Mouse (Mus musculus): Measurements from ENCODE around the gene Dcun1d3. TPM values are rescaled to one million over a fixed set of nuclear protein-coding genes. Genes with fewer than 3 reads are reported as not detected.

The Dcun1d3 gene
- polyA plus RNA-seq, 1 experiment: 3.1 TPM

DNA sequence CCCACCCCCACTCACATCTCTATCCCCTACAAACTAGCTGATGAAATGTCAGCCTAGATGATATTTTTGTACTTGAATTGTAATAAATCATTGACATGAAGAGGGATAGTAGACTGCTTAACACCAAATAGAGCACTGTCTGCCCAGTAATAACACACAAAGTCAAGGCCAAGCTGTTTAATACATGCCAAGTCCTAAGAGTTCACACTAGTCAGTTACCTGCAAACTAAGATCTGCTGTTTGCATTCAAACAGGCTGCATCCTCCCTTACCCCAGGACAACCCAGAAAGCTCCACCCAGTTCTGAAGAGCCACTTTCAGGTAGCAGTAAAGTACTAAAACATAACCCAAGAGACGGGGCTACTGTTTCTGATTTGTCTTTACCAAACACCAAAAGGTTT, 3.9 kb downstream of the Dcun1d3 start:
- no peak for TF ChIP-seq GATA1 (IDR thresholded peaks at IDR 0.05; ENCODE audit: low read length)

DNA sequence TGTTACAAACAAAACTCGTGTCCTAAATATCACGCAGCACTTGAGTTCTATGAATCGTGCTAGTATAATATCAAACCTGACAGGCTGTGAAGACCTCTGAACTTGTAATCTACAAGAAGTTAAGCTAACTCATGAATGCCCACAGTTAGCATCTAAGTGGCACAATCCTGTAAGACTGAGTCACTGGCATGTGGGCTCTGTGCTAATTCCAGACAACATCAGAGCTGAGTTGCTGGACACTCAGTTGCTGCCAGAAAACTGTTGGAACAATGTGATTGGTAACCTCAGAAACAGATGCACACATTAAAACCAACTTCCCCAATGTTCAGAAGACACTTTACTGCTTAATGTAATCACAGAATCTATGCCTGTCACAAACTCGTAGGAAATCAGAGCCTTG, 8.2 kb downstream of the Dcun1d3 start:
- no peak for TF ChIP-seq GATA1 (IDR thresholded peaks at IDR 0.05; ENCODE audit: low read length)

DNA sequence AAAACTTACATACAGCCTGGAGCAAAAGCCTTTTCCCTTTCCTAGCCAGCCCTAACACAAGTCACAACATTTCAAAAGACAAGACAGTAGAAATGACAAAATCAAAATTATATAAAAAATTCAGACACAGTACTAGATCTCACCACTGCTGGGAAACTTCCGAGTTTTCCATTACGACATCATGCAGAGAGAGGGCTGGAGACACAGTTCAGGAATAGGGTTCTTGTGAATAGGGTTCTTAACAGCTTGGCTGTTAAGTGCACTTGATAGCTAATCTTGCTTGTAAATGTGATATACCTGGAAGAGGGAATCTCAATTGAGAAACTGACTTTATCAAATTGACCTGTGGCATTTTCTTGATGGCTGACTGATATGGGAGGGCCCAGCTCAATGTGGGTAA, 14.9 kb downstream of the Dcun1d3 start:
- TF ChIP-seq GATA1 (IDR thresholded peaks at IDR 0.05; ENCODE audit: low read length): no peak

DNA sequence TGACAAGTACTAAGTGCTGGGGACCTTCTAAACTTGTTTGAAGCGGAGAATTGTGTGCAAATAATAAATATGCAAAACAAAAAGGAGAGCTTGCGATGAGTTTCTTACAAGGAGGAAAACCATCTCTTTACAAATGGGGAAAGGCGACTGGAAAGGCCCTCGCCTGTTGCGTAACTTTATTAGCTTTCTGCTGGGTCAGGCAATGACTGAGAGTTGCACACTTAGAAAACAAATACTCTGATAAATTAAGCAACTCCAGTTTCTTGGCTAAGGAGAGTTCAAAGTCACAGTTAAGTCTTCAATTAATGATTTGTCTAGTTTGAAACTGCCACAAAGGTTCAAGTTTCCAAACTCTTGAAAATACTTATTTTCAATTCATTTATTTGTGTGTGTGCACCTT, 15.8 kb downstream of the Dcun1d3 start:
- TF ChIP-seq GATA1 (IDR thresholded peaks at IDR 0.05; ENCODE audit: low read length): no peak

DNA sequence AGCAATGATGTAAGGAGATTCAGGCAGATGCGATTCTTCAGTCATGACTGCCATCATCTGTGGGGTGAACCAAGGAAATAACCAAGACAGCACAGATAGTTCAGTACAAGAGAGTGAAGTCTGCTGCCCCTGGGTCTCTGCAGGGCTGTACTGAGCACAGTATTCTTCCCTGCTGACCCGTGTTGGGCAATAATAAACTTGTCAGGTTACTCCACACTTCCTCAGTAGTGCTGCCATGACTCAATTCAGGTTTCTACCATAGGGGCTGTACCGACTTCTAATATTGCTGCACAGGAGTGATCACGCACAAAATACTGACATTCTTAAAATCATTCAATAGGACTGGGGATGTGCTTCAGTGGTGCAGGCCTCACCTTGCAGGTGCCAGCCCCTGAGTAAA, 16.9 kb downstream of the Dcun1d3 start:
- no peak for TF ChIP-seq GATA1 (IDR thresholded peaks at IDR 0.05; ENCODE audit: low read length)

DNA sequence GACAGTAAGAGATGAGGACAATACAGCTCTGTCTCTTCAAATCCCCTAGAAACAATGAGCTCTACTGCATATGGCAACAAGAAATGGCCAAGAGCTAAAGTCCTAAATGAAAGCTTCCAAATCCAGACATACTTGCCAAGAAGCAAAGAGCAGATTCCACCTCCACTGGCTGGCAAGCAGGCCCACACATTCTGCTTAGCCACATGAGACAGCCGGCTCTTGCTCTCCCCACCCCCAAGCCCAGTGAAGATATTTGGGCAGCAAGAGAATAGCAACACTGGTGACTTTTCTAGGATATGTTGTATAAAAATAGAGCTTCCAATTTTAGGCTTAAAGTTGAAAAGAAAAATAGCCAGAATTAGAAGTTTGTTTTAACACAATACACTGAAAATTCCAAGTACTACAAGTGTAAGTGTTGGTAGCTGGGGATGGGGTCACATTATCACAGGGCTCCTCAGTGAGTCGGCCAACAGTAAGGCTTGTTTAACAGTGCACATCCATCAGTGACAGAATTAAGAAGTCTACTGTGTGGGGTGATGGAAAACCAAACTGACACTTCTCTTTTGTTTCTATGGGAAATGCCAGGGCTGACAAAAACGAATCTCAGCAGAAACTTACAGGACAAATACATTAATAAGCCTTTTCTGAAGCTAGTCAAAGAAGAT, 20.2 kb downstream of the Dcun1d3 start:
- no peak for TF ChIP-seq GATA1 (IDR thresholded peaks at IDR 0.05; ENCODE audit: low read length)

DNA sequence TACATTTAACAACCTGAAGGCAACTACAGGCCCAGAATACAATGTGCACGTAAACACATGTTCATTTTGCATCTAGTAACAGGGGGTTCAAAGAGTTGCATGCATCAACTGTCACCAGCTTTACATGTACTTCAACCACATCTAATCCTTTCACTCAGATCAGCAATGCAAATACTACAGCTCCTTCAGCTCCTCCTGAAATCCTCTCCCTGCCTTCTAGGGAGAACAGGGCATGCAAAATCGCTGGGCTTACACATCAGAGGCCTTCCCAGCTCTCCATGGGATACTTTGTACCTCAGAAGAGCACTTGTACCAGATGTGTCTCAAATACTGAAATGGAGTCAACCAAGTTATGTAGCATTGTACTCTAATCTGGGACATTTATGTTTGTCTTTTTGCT, 23.0 kb downstream of the Dcun1d3 start:
- TF ChIP-seq GATA1 (IDR thresholded peaks at IDR 0.05; ENCODE audit: low read length): no peak

DNA sequence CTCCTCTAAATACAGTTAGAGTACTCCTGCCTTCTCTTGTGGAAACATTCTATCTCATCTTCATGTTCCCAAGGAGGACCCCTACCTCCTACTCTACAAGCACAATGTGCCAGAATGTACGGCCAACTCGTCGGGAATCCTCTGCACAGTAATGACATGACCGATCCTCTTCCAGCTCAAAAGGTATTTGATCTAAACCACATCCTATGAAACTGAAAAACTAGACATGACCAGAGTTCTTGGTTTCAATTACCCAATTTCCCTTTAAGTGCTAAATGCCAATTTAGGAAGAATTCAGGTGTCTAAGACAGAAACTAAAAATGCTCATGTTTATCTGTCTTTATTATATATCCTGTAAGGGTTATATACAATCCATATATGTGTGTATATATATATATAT, 23.9 kb downstream of the Dcun1d3 start:
- TF ChIP-seq GATA1 (IDR thresholded peaks at IDR 0.05; ENCODE audit: low read length): no peak

DNA sequence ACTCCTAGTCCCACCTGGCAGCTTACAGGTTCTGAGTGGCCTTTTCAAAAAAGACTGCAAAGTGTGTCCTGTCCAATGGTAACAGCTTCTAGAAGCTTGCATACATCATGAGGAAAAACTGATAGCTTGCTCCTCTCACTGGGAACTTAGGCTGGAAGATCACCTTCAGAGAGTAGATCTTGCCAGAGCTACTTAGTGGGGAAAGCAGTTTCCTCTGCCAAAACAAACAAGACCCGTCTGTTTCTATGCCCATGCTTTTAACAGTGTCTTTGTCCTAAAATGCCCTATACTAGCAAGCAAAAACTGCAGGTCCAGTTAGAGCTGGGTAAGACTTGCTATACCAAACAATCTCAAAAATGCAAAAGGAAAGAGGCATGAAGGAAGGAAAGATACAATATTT, 30.0 kb downstream of the Dcun1d3 start:
- no peak for TF ChIP-seq GATA1 (IDR thresholded peaks at IDR 0.05; ENCODE audit: low read length)

DNA sequence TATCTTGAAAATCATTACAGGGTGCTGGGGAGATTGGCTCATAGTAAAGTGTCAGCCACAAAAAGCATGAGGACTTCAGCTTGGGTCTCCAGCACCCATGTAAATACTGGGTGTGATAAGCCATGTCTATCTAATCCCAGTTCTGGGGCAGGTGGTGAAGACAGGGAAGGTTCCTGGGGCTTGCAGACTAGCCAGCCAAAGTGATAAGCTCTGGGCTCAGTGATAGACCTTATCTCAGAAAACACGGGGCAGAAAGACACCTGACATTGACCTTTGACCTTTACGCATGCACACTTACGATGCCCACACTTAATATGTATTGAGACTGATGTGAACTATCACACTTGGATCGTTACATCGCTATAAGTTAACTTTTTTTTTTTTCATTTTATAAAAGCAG, 31.6 kb downstream of the Dcun1d3 start:
- TF ChIP-seq GATA1 (IDR thresholded peaks at IDR 0.05; ENCODE audit: low read length): peak; percentile 34

DNA sequence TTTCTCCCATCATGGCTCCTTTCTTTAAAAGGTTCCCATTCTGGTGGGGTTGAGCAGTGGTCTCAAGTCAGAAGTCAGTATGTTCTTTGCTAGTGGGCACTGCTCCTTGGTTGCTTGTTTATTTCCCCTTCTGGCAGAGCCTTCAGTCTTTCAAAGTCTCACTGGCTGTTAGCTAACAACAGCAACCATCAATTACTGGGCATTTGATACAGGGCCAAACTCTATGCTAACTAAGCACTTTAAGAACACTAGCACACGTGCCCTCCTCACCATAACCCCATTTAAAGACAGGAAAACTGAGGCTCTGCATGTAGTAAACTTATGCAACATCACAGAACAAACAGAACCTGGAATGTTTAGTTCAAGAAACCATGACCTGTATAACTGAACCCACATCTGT, 33.9 kb downstream of the Dcun1d3 start:
- no peak for TF ChIP-seq GATA1 (IDR thresholded peaks at IDR 0.05; ENCODE audit: low read length)

DNA sequence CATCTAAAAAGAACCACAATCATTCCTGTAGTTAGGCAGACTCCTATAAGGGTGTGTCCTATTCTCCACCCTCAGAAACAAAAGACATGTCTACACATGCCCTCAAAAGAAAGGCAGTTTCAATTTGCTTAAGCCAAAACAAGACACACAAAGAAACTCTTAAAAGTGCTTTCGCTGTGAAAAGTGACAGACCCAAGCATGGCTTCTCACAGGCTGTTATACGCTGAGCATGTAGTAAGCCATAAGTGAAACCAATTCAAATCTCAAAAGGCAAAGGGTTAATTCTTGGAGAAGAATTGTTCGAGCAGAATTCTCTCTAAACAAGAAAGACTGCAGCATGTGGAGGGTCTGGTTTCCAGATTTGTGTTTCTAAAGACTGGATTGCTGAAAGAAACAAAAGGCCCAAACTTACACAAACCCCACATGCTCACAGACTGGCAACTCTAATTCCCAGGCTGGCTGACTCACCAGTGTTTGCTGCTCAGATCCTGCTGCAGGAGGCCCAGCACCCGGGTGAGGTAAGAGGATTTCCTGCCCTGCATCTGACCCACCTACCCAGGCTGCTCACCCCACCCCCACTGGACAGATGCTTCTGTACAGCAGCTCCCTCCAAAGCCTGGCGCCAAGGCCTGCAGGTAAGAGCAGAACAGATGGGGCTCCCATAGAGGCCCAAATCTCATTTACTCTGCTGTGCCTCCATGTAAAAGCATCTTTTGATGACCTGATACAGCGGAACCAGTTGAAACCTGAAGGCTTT, 34.6 kb downstream of the Dcun1d3 start:
- TF ChIP-seq GATA1 (IDR thresholded peaks at IDR 0.05; ENCODE audit: low read length): no peak

DNA sequence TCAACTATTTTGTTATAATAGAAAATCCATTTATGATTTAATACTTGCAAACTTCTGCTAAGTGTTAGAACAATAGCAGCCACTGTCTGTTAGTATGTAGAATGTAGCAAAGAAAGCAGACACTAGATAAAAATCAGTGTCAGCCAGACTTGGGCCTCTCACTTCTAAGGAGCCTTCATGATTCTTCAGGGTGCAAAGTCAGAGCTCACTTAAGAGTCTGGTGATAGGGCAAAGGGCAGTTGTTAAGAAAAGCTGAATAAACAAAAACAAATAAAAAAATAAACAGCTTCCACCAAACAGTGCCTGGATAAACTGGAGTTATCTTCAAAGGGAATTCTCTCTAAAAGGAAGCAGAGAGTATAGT, 35.1 kb downstream of the Dcun1d3 start:
- no peak for TF ChIP-seq GATA1 (IDR thresholded peaks at IDR 0.05; ENCODE audit: low read length)

DNA sequence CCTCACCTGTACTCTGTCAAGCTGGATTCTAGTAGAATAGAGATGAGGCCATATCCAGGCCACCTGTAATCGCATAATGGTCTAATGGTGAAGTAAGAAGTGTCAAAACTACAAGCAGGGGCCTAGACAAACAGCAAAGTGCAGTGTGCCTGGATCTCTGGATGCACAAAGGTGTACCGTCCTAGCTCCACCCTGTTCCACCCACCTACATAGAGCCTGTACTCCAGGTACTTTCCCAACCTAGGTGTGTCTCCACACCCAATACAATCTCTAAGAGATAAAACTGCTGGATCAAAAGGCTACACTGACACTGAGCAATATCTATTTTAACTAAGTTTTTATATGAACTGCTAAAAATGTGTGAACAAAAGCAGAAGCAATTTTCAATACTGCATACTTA, 35.5 kb downstream of the Dcun1d3 start:
- no peak for TF ChIP-seq GATA1 (IDR thresholded peaks at IDR 0.05; ENCODE audit: low read length)

DNA sequence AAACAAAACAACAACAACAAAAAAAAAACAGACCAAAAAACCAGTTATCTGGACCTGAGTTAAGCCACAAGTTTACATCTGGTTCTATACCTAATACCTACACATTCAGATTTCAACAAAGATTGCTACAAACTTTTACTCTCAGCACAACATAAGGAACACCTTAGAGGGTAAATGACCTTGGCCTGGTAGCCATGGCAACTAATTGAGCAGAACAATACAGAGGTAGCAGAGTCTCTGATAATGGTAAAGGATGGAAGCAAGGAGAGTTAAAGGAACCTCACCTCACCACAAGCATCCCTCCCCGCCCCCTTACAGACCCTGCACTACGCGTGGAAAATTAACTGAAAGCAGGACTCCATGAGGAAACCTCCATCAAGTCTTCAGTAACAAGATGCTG, 36.0 kb downstream of the Dcun1d3 start:
- no peak for TF ChIP-seq GATA1 (IDR thresholded peaks at IDR 0.05; ENCODE audit: low read length)

DNA sequence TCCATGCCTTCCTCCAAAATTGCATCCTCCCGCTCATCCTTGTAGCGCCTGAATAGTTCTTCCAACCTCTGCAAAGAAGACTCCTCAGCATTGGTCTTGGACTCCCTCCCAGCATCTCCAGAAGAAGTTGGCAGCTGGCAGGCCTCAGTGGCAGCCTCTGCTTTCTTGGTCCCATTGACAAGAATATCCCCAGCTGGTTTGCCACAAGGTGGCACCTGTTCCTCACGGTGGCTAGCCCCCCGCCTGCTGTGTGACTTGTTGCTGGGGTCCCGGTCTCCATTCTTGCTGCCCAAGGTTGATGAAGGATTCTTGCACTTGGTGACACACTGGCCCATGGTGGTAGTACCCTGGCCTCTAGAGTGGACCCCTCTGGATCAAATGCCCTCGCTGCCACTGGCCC, 36.6 kb downstream of the Dcun1d3 start:
- TF ChIP-seq GATA1 (IDR thresholded peaks at IDR 0.05; ENCODE audit: low read length): no peak

DNA sequence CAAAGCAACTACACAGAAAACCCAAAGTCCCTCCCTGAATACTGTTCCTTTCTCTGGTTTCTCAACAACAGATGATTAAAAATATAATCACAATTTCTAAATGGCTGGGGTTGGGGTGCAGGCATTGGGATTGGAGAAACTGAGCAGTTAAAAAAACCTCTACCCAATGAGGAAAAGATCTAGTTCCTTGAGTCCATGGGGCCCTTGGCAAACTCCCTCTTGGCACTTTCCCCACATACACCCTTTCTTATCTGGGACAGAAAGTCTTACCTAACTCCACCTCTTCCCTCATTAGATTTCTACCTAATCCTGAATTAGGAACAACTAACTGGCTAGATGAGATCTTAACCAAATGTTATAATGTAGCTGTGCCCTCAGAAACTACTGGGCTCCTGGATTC, 41.1 kb downstream of the Dcun1d3 start:
- no peak for TF ChIP-seq GATA1 (IDR thresholded peaks at IDR 0.05; ENCODE audit: low read length)

All from G1E-ER4 (cell line).